Mouse (Mus musculus) CH12.LX (cell line): ENCODE data around the gene Mmp14. TPM values are rescaled to one million over a fixed set of nuclear protein-coding genes. Genes with fewer than 3 reads are reported as not detected.
A peak's percentile ranks its signal among the peaks of the same experiment; 100 is the strongest.

Source experiments
- DNase-seq: peaks from one replicate; pipeline ENCODE4 v3.0.0-alpha.2; 2013; ENCODE audit errors: extremely low read depth
- H3K27ac ChIP-seq: 2 replicates; pipeline ENCODE4 v1.5.1; 2012; ENCODE audit warnings: low read depth, mild to moderate bottlenecking, control low read depth, moderate library complexity; ENCODE audit not compliant: insufficient read depth
- H3K27me3 ChIP-seq: replicated peaks from 2 replicates; pipeline ENCODE3; 2012; ENCODE audit warnings: inconsistent platforms
- H3K36me3 ChIP-seq, 2 experiments: replicated peaks in 1 of 2; 2 replicates each; pipeline versions ENCODE3 to v1.6.1; 2012; ENCODE audit warnings: inconsistent platforms in 1 of 2, low read length in 1 of 2, mild to moderate bottlenecking in 1 of 2, mixed read lengths in 1 of 2, moderate library complexity in 1 of 2; ENCODE audit not compliant: control insufficient read depth in 1 of 2, insufficient read depth in 1 of 2
- H3K4me1 ChIP-seq, 2 experiments: 2 replicates each; pipeline ENCODE4 v1.6.1; 2012; ENCODE audit warnings: inconsistent platforms in 1 of 2, moderate library complexity in 1 of 2; ENCODE audit not compliant: insufficient read depth in 2 of 2, control insufficient read depth in 1 of 2
- H3K4me2 ChIP-seq: 2 replicates; pipeline ENCODE4 v1.6.1; 2012; ENCODE audit warnings: low read depth, mild to moderate bottlenecking, control low read depth; ENCODE audit not compliant: poor library complexity, insufficient read depth, severe bottlenecking
- H3K4me3 ChIP-seq, 3 experiments: fragments of 150-350 bp in 1 of 3; sonication (generic) in 1 of 3; replicated peaks in 1 of 3; 2 replicates each; pipeline versions ENCODE3 to v1.5.1; 2011 to 2012; ENCODE audit warnings: low read depth in 2 of 3, low read length in 2 of 3, mild to moderate bottlenecking in 2 of 3, moderate library complexity in 2 of 3, control low read depth in 1 of 3, improper control_type of control experiment in 1 of 3, inconsistent platforms in 1 of 3, mixed read lengths in 1 of 3; ENCODE audit not compliant: poor library complexity in 1 of 3
- H3K79me2 ChIP-seq: replicated peaks from 2 replicates; pipeline ENCODE4 v1.6.1; 2012; ENCODE audit warnings: mild to moderate bottlenecking, moderate library complexity; ENCODE audit not compliant: control insufficient read depth, poor library complexity, insufficient read depth, severe bottlenecking; ENCODE audit errors: extremely low read depth
- H3K9ac ChIP-seq: 2 replicates; pipeline ENCODE4 v1.6.1; 2012; ENCODE audit warnings: low read depth, mild to moderate bottlenecking, control low read depth, moderate library complexity; ENCODE audit not compliant: insufficient read depth
- H3K9me3 ChIP-seq: replicated peaks from 2 replicates; pipeline ENCODE3; 2012; ENCODE audit warnings: low read length, inconsistent platforms, mixed read lengths
- BHLHE40 ChIP-seq: IDR thresholded peaks from 2 replicates; pipeline ENCODE4 v1.6.1; 2011; ENCODE audit warnings: mild to moderate bottlenecking, low read depth, low read length, improper control_type of control experiment
- CTCF ChIP-seq, 2 experiments: IDR thresholded peaks in 1 of 2; conservative IDR thresholded peaks in 1 of 2; 2 replicates each; pipeline ENCODE4 v1.5.1; 2011 to 2012; ENCODE audit warnings: low read depth in 2 of 2, low read length in 2 of 2, improper control_type of control experiment in 1 of 2, inconsistent platforms in 1 of 2, mild to moderate bottlenecking in 1 of 2, moderate library complexity in 1 of 2
- HCFC1 ChIP-seq: IDR thresholded peaks from 2 replicates; pipeline ENCODE4 v1.6.1; 2012; ENCODE audit warnings: low read depth, mild to moderate bottlenecking, inconsistent platforms, low read length, improper control_type of control experiment
- JUND ChIP-seq: conservative IDR thresholded peaks from 2 replicates; pipeline ENCODE4 v1.6.1; 2011; ENCODE audit warnings: low read depth, low read length, improper control_type of control experiment
- KAT2A ChIP-seq: IDR thresholded peaks from 2 replicates; pipeline ENCODE4 v1.6.1; 2012; ENCODE audit warnings: low read length, improper control_type of control experiment, inconsistent platforms; ENCODE audit not compliant: insufficient replicate concordance
- MAZ ChIP-seq: IDR thresholded peaks from 2 replicates; pipeline ENCODE4 v1.6.1; 2012; ENCODE audit warnings: low read depth, mild to moderate bottlenecking, inconsistent platforms, low read length, improper control_type of control experiment, moderate library complexity
- MYC ChIP-seq: IDR thresholded peaks from 2 replicates; pipeline ENCODE4 v1.6.1; 2011; ENCODE audit warnings: low read depth, mild to moderate bottlenecking, improper control_type of control experiment, low read length
- POLR2AphosphoS2 ChIP-seq: IDR thresholded peaks from 2 replicates; pipeline ENCODE4 v1.6.1; 2011; ENCODE audit warnings: low read depth, low read length, improper control_type of control experiment
- RAD21 ChIP-seq: IDR thresholded peaks from 2 replicates; pipeline ENCODE4 v1.6.1; 2011; ENCODE audit warnings: low read depth, mild to moderate bottlenecking, low read length, improper control_type of control experiment, moderate library complexity
- SMC3 ChIP-seq: IDR thresholded peaks from 2 replicates; pipeline ENCODE4 v1.6.1; 2011; ENCODE audit warnings: low read depth, low read length, improper control_type of control experiment
- TBP ChIP-seq: conservative IDR thresholded peaks from 2 replicates; pipeline ENCODE4 v1.6.1; 2011; ENCODE audit warnings: low read depth, low read length, improper control_type of control experiment
- UBTF ChIP-seq: IDR thresholded peaks from 2 replicates; pipeline ENCODE4 v1.6.1; 2012; ENCODE audit warnings: low read depth, mild to moderate bottlenecking, inconsistent platforms, low read length, improper control_type of control experiment, moderate library complexity
- ZMIZ1 ChIP-seq: IDR thresholded peaks from 2 replicates; pipeline ENCODE4 v1.6.1; 2012; ENCODE audit warnings: low read depth, mild to moderate bottlenecking, inconsistent platforms, low read length, improper control_type of control experiment
- dilution Hi-C: fragments of 300-500 bp; cut with MboI; formaldehyde crosslinking; loops from 2 replicates; pipeline ENCODE4 v1.14.3; 2020; ENCODE audit warnings: low sequenced_read_pairs; ENCODE audit not compliant: extremely low pct_unique_long_range_greater_than_20kb, extremely low pct_ligation_motif_present
- in situ Hi-C: fragments of 300-500 bp; cut with MboI; formaldehyde crosslinking; loops from 3 replicates; pipeline ENCODE4 v1.14.3; 2019; ENCODE audit warnings: low sequenced_read_pairs, low pct_ligation_motif_present, low pct_unique_long_range_greater_than_20kb, mixed read lengths
- polyA plus RNA-seq: library from polyadenylated mRNA; unstranded; fragments of >175 nt; gene quantifications from 2 replicates; pipeline ENCODE4 v1.2.1, GENCODE M21; 2012; ENCODE audit warnings: low read depth; ENCODE audit not compliant: insufficient read length
- total RNA-seq, 2 experiments: library from RNA; depleted of rRNA; stranded (reverse); fragments of 300-350 nt in 1 of 2; fragments of >200 nt in 1 of 2; gene quantifications; 2 replicates each; pipeline ENCODE4 v1.2.3; 2012 to 2014

The Mmp14 gene
- total and polyA plus RNA-seq, 3 experiments, result 0.08 TPM; not detected in 1

GRCm38 (mm10) chr14:54417623-54418081 is 13.8 kb upstream of the Mmp14 start, which contains the start of gene Slc7a7 (continued):
- no peak for TF ChIP-seq UBTF
- TF ChIP-seq ZMIZ1, result no peak
- peak; percentile 85 for TF ChIP-seq SMC3
- no peak for TF ChIP-seq KAT2A
- TF ChIP-seq BHLHE40, result 0 out of 2 replicates have a peak, but pooled peaks have one; percentile 8
- TF ChIP-seq POLR2AphosphoS2, result no peak
- TF ChIP-seq HCFC1, result peak; percentile 35

GRCm38 (mm10) chr14:54421014-54421413 is 10.4 kb upstream of the Mmp14 start:
- H3K79me2 ChIP-seq, result no peaks in the 10 kb centered on the region
- dilution Hi-C loops (no loop called here), in situ Hi-C loops (loop anchor here (25.0 kb wide), 1 partner anchor 359 kb away; no protein-coding TSS in a partner anchor)
- no peak overlapping the region for H3K4me3 ChIP-seq
- no peak overlapping the region for H3K9ac ChIP-seq
- peaks cover 0 to 28% of the 10 kb centered on the region in 2 experiments; a peak in 2 of 4 replicates for H3K4me1 ChIP-seq
- H3K27ac ChIP-seq, result no peak overlapping the region
- H3K27me3 ChIP-seq, result no peaks in the 10 kb centered on the region
- no peaks in the 10 kb centered on the region for H3K9me3 ChIP-seq
- no peaks in the 10 kb centered on the region for H3K36me3 ChIP-seq
- H3K4me2 ChIP-seq, result no peak overlapping the region
- DNase-seq, result no peak
- TF ChIP-seq MAZ, result no peak
- no peak for TF ChIP-seq JUND
- TF ChIP-seq, all 38 proteins: peak for 0

GRCm38 (mm10) chr14:54423406-54423805 is 8.0 kb upstream of the Mmp14 start:
- Histone ChIP-seq H3K9ac (no peak overlapping the region), H3K4me1 (peaks cover 0 to 23% of the 10 kb centered on the region in 2 experiments; a peak in 2 of 4 replicates), H3K27me3 (no peaks in the 10 kb centered on the region), H3K79me2 (no peaks in the 10 kb centered on the region), H3K9me3 (no peaks in the 10 kb centered on the region), H3K4me2 (no peak overlapping the region), H3K4me3 (no peak overlapping the region), H3K36me3 (peaks cover 3 to 4% of the 10 kb centered on the region in 2 experiments), H3K27ac (no peak overlapping the region)
- TF ChIP-seq MYC (0 out of 2 replicates have a peak, but pooled peaks have one; percentile 61), CTCF (conservative IDR thresholded peaks at IDR 0.05 in 1 of 2, IDR thresholded peaks at IDR 0.05 in 1 of 2; ENCODE audit: low read depth in 2 of 2, low read length in 2 of 2) (peak; percentile 53 to 75), SMC3 (peak; percentile 64), TBP (no peak), RAD21 (peak; percentile 55)
- dilution Hi-C loops (no loop called here), in situ Hi-C loops (loop anchor here (25.0 kb wide), 1 partner anchor 361 kb away; no protein-coding TSS in a partner anchor)
- no peak for DNase-seq
